Mouse (Mus musculus) forebrain, embryonic 10.5 days (tissue): ENCODE data around the gene Bap1. TPM values are rescaled to one million over a fixed set of nuclear protein-coding genes. Genes with fewer than 3 reads are reported as not detected.
A peak's percentile ranks its signal among the peaks of the same experiment; 100 is the strongest.

ENCODE experiments used
- DNase-seq: peaks from one replicate; pipeline ENCODE4 v3.0.0-alpha.2; 2017; ENCODE audit warnings: low spot score; ENCODE audit errors: extremely low spot score
- H3K27ac ChIP-seq: fragments of 300-500 bp; sonication (generic); 2 replicates; pipeline ENCODE4 v1.5.1; 2016; ENCODE audit warnings: mild to moderate bottlenecking
- H3K27me3 ChIP-seq: fragments of 300-500 bp; sonication (generic); 2 replicates; pipeline ENCODE4 v1.6.1; 2016; ENCODE audit warnings: mild to moderate bottlenecking; ENCODE audit not compliant: poor library complexity, severe bottlenecking
- H3K36me3 ChIP-seq: fragments of 300-500 bp; sonication (generic); replicated peaks from 2 replicates; pipeline ENCODE4 v1.6.1; 2016; ENCODE audit warnings: mild to moderate bottlenecking, moderate library complexity
- H3K4me1 ChIP-seq: fragments of 300-500 bp; sonication (generic); 2 replicates; pipeline ENCODE4 v1.6.1; 2016
- H3K4me3 ChIP-seq: fragments of 300-500 bp; sonication (generic); 2 replicates; pipeline ENCODE4 v1.5.1; 2016; ENCODE audit warnings: mild to moderate bottlenecking, moderate library complexity
- H3K9me3 ChIP-seq: fragments of 300-500 bp; sonication (generic); 2 replicates; pipeline ENCODE4 v1.6.1; 2016; ENCODE audit warnings: mild to moderate bottlenecking, moderate library complexity
- WGBS: fragments of 180-500 bp; shearing (Covaris S2); methylation state at CpG from one replicate; pipeline ENCODE4 v1.1.7; 2016; 5-methylcytosine and 5-hydroxymethylcytosine counted together
- polyA plus RNA-seq: library from polyadenylated mRNA; unstranded; fragments of >200 nt; fragmentation: Nextera tagmentation; extraction: Ambion mirVana; gene quantifications from 2 replicates; pipeline ENCODE4 v1.2.1, GENCODE M21; 2016

The Bap1 gene
- polyA plus RNA-seq, 1 experiment from 2014 or later: 146 TPM

GRCm38 (mm10) chr14:31271121-31271520 is 19.9 kb downstream of the Bap1 start:
- no peak overlapping the region for H3K4me3 ChIP-seq
- DNase-seq: no peak
- H3K36me3 ChIP-seq: no peaks in the 10 kb centered on the region
- H3K9me3 ChIP-seq: no peaks in the 10 kb centered on the region
- WGBS: 93% methylated on average over 6 of the region's 6 CpGs
- H3K27me3 ChIP-seq: 0 out of 2 replicates have a peak, but pooled peaks cover 10% of the 10 kb centered on the region
- peaks cover 31% of the 10 kb centered on the region for H3K4me1 ChIP-seq
- no peak overlapping the region for H3K27ac ChIP-seq

- DNase-seq: peak; percentile 76
- no peaks in the 10 kb centered on the region for H3K36me3 ChIP-seq
- no peak overlapping the region for H3K27ac ChIP-seq
- H3K4me3 ChIP-seq: no peak overlapping the region
- peaks cover 31% of the 10 kb centered on the region for H3K4me1 ChIP-seq
- 0 out of 2 replicates have a peak, but pooled peaks cover 10% of the 10 kb centered on the region for H3K27me3 ChIP-seq
- WGBS: 27% methylated on average over 7 of the region's 7 CpGs
- no peaks in the 10 kb centered on the region for H3K9me3 ChIP-seq
Measured at GRCm38 (mm10) chr14:31272164-31272563, 20.9 kb downstream of the Bap1 start.

GRCm38 (mm10) chr14:31285728-31286127 is 34.5 kb downstream of the Bap1 start:
- Histone ChIP-seq H3K27ac (no peak overlapping the region), H3K36me3 (no peaks in the 10 kb centered on the region), H3K9me3 (no peaks in the 10 kb centered on the region), H3K27me3 (no peaks in the 10 kb centered on the region), H3K4me3 (no peak overlapping the region), H3K4me1 (peaks cover 5% of the 10 kb centered on the region; the same call in 1 of the 2 replicates)
- 91% methylated on average over 8 of the region's 8 CpGs for WGBS
- no peak for DNase-seq

Other genes starting within 250 kb of the Bap1 start
- 261 and 264 TPM in 2 replicates for gene Spcs1, start 249.8 kb upstream of the Bap1 start, polyA plus RNA-seq
- gene Pbrm1, start 232.3 kb upstream of the Bap1 start, polyA plus RNA-seq: 144 TPM in 2 replicates
- 133 and 152 TPM in 2 replicates for gene Gnl3, start 232.3 kb upstream of the Bap1 start, polyA plus RNA-seq
- 58.3 and 58.8 TPM in 2 replicates for gene Smim4, start 122.5 kb upstream of the Bap1 start, polyA plus RNA-seq
- 558 and 609 TPM in 2 replicates for gene Nt5dc2, start 120.4 kb upstream of the Bap1 start, polyA plus RNA-seq
- gene Stab1, start 82.8 kb upstream of the Bap1 start, polyA plus RNA-seq: 20.7 and 21.6 TPM in 2 replicates
- 0.67 and 0.84 TPM in 2 replicates for gene Tnnc1, start 43.1 kb upstream of the Bap1 start, polyA plus RNA-seq
- 401 and 402 TPM in 2 replicates for gene Nisch, start 34.5 kb upstream of the Bap1 start, polyA plus RNA-seq
- gene Sema3g, start 33.6 kb upstream of the Bap1 start, polyA plus RNA-seq: 0.61 and 0.66 TPM in 2 replicates
- 14.0 and 16.4 TPM in 2 replicates for gene Phf7, start 133 bp upstream of the Bap1 start, polyA plus RNA-seq
- gene Dnah1, start 72.4 kb downstream of the Bap1 start, polyA plus RNA-seq: 5.4 and 6.3 TPM in 2 replicates
- gene Capn7, start 85.2 kb downstream of the Bap1 start, polyA plus RNA-seq: 28.7 and 29.2 TPM in 2 replicates
- gene Sh3bp5, start 184.6 kb downstream of the Bap1 start, polyA plus RNA-seq: 17.6 and 18.3 TPM in 2 replicates
- 28.4 and 29.1 TPM in 2 replicates for gene Eaf1, start 242.9 kb downstream of the Bap1 start, polyA plus RNA-seq
- 79.1 and 79.9 TPM in 2 replicates for gene Mettl6, start 243.6 kb downstream of the Bap1 start, polyA plus RNA-seq